Mouse (Mus musculus): ENCODE measurements around the gene Rps6ka1.

DNA sequence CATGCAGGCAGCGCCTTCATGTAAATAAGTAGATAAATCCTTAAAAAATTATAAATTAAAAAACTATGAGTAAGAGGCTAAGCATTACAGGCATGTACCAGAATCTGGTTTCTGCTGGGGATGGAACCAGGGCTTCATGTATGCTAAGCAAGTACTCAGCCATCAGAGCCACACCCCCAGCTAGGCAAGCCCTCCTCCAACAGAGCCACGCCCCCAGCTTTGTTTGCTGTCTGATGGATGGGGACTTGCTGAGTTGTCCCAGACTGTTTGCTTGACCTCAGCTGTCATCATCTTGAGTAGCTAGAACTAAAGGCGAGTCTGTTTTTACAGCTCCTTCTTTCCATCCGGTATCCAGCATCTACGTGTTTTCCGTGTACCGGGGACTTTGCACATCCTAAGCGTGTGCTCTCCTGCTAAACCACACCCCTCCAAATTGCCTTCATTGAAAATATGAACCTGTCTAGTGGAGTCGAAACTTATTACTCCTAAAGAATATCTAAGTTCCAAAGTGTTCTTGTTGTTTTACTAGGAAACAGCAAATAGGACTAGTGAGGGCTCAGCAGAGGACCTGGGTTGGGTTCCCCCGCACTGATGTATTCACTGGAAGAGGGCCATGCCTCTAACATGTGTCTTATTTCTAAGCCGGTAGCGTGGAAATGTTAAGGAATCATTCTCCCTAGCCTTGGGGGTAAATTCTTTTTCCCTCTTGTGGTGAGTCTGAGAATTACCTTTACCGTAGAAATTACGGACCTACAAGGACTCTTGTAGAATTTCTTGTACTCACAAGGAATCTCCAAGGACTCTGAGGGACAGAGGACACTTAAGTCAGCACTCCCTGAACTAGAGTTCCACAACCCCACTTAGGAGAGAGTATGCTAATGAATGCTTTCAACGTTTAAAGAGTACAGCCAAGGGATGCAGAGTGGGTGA, 54.4 kb downstream of the Rps6ka1 start:
- TF ChIP-seq USF1 (IDR thresholded peaks at IDR 0.05; ENCODE audit: low read depth) (no peak), TCF3 (IDR thresholded peaks at IDR 0.05; ENCODE audit: insufficient read length, low read depth) (no peak), MYOD1 (IDR thresholded peaks at IDR 0.05; ENCODE audit: control insufficient read depth in 1 of 3, insufficient read length in 2 of 3, low read depth in 2 of 3) (no peak), REST (IDR thresholded peaks at IDR 0.05; ENCODE audit: insufficient read depth, insufficient read length) (no peak), MYOG (IDR thresholded peaks at IDR 0.05; ENCODE audit: control insufficient read depth in 1 of 3, insufficient read depth in 1 of 3, insufficient read length in 2 of 3, low read depth in 2 of 3) (no peak), MAX (IDR thresholded peaks at IDR 0.05; ENCODE audit: low read depth) (no peak)
